Mouse (Mus musculus): ENCODE measurements at regions not wholly inside any gene's neighbourhood (a gene's known extent, or its start where the extent isn't known, plus 50 kb on each side); places are given as distances from the start of the nearest gene placed in this dataset.

DNA sequence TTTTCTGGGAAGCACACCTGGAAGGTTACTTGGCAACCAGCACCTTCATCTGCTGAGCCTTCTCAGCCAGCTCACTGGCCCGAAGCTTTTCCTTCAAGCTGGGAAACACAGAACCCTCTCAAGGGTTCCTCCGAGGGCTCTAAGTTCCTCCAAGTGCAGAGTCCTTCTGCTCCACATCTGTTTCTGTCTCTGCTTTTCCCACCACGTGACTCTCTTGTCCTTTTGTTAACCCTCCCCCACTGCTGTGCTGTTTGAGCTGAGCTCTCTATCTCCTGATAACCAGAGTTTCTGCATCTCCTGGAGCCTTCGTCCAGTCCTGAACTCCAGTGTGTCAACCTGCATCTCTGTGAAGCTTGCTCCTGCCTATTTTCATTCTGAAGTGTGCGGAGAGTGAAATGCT, 183.5 kb upstream of the Fbxo11 start:
- TF ChIP-seq CTCF (IDR thresholded peaks at IDR 0.05; ENCODE audit: borderline replicate concordance, extremely low read depth, insufficient read depth, insufficient read length) (no peak), POLR2A (IDR thresholded peaks at IDR 0.05; ENCODE audit: borderline replicate concordance, extremely low read depth, insufficient read depth, insufficient read length, poor library complexity, severe bottlenecking) (no peak)
